Mouse (Mus musculus): ENCODE results near the gene Srrd. TPM values are rescaled to one million over a fixed set of nuclear protein-coding genes. Genes with fewer than 3 reads are reported as not detected.

Srrd gene
- polyA plus RNA-seq, 1 experiment = 19.0 TPM

- H3K4me3 ChIP-seq = no peak overlapping the region
- H3K79me2 ChIP-seq (ENCODE audit: control insufficient read depth, insufficient read depth) = no peaks in the 10 kb centered on the region
- H3K27me3 ChIP-seq (ENCODE audit: control insufficient read depth, insufficient read depth, insufficient read length) = no peaks in the 10 kb centered on the region
- H3K4me2 ChIP-seq (ENCODE audit: low read depth) = no peak overlapping the region
- H3K36me3 ChIP-seq (ENCODE audit: control insufficient read depth, insufficient read depth) = no peaks in the 10 kb centered on the region
- H3ac ChIP-seq (ENCODE audit: control insufficient read depth, insufficient read length) = no peak overlapping the region
- no peak for TF ChIP-seq MYOD1 (IDR thresholded peaks at IDR 0.05; ENCODE audit: control insufficient read depth in 1 of 3, insufficient read length in 2 of 3, low read depth in 2 of 3)
- no peak for TF ChIP-seq CEBPB (IDR thresholded peaks at IDR 0.05; ENCODE audit: insufficient read depth, poor library complexity, severe bottlenecking)
- TF ChIP-seq SRF (IDR thresholded peaks at IDR 0.05; ENCODE audit: control insufficient read depth, insufficient read length, low read depth) = no peak
- no peak for TF ChIP-seq POLR2A (IDR thresholded peaks at IDR 0.05; ENCODE audit: insufficient read length, low read depth)
- no peak for TF ChIP-seq E2F4 (IDR thresholded peaks at IDR 0.05; ENCODE audit: insufficient read depth)
- no peak for TF ChIP-seq USF1 (IDR thresholded peaks at IDR 0.05; ENCODE audit: low read depth)
- TF ChIP-seq TCF3 (IDR thresholded peaks at IDR 0.05; ENCODE audit: insufficient read length, low read depth) = no peak
- no peak for TF ChIP-seq POLR2AphosphoS2 (IDR thresholded peaks at IDR 0.05; ENCODE audit: insufficient read length, low read depth)
- TF ChIP-seq MAX (IDR thresholded peaks at IDR 0.05; ENCODE audit: low read depth) = no peak
- no peak for TF ChIP-seq REST (IDR thresholded peaks at IDR 0.05; ENCODE audit: insufficient read depth, insufficient read length)
- TF ChIP-seq TCF12 (IDR thresholded peaks at IDR 0.05; ENCODE audit: insufficient read depth, poor library complexity, severe bottlenecking) = no peak
- TF ChIP-seq MYOG (IDR thresholded peaks at IDR 0.05; ENCODE audit: control insufficient read depth in 1 of 3, insufficient read depth in 1 of 3, insufficient read length in 2 of 3, low read depth in 2 of 3) = no peak
These were observed 43.1 kb upstream of the Srrd start for GRCm38 (mm10) chr5:112385973-112386372.

- TF ChIP-seq E2F4 (IDR thresholded peaks at IDR 0.05; ENCODE audit: insufficient read depth) (no peak), REST (IDR thresholded peaks at IDR 0.05; ENCODE audit: insufficient read depth, insufficient read length) (no peak), MAX (IDR thresholded peaks at IDR 0.05; ENCODE audit: low read depth) (no peak), CEBPB (IDR thresholded peaks at IDR 0.05; ENCODE audit: insufficient read depth, poor library complexity, severe bottlenecking) (no peak), MYOG (IDR thresholded peaks at IDR 0.05; ENCODE audit: control insufficient read depth in 1 of 3, insufficient read depth in 1 of 3, insufficient read length in 2 of 3, low read depth in 2 of 3) (no peak), TCF3 (IDR thresholded peaks at IDR 0.05; ENCODE audit: insufficient read length, low read depth) (no peak), SRF (IDR thresholded peaks at IDR 0.05; ENCODE audit: control insufficient read depth, insufficient read length, low read depth) (no peak)
- H3K79me2 ChIP-seq (ENCODE audit: control insufficient read depth, insufficient read depth) = no peaks in the 10 kb centered on the region
- no peak overlapping the region for H3ac ChIP-seq (ENCODE audit: control insufficient read depth, insufficient read length)
- H3K36me3 ChIP-seq (ENCODE audit: control insufficient read depth, insufficient read depth) = no peaks in the 10 kb centered on the region
- no peak overlapping the region for H3K4me2 ChIP-seq (ENCODE audit: low read depth)
- no peak overlapping the region for H3K4me3 ChIP-seq
- no peaks in the 10 kb centered on the region for H3K27me3 ChIP-seq (ENCODE audit: control insufficient read depth, insufficient read depth, insufficient read length)
These were observed 42.1 kb upstream of the Srrd start for GRCm38 (mm10) chr5:112384805-112385472.

GRCm38 (mm10) chr5:112382641-112383330, 39.9 kb upstream of the Srrd start:
- Histone ChIP-seq H3ac (ENCODE audit: control insufficient read depth, insufficient read length) (no peak overlapping the region), H3K27me3 (ENCODE audit: control insufficient read depth, insufficient read depth, insufficient read length) (no peaks in the 10 kb centered on the region), H3K79me2 (ENCODE audit: control insufficient read depth, insufficient read depth) (no peaks in the 10 kb centered on the region), H3K36me3 (ENCODE audit: control insufficient read depth, insufficient read depth) (peaks cover 3% of the 10 kb centered on the region), H3K4me3 (no peak overlapping the region), H3K4me2 (ENCODE audit: low read depth) (no peak overlapping the region)
- TF ChIP-seq REST (IDR thresholded peaks at IDR 0.05; ENCODE audit: insufficient read depth, insufficient read length) (no peak), TCF12 (IDR thresholded peaks at IDR 0.05; ENCODE audit: insufficient read depth, poor library complexity, severe bottlenecking) (no peak), MYOD1 (IDR thresholded peaks at IDR 0.05; ENCODE audit: control insufficient read depth in 1 of 3, insufficient read length in 2 of 3, low read depth in 2 of 3) (no peak), SRF (IDR thresholded peaks at IDR 0.05; ENCODE audit: control insufficient read depth, insufficient read length, low read depth) (no peak), TCF3 (IDR thresholded peaks at IDR 0.05; ENCODE audit: insufficient read length, low read depth) (no peak)

GRCm38 (mm10) chr5:112382042-112382441, 39.2 kb upstream of the Srrd start:
- H3K27me3 ChIP-seq (ENCODE audit: control insufficient read depth, insufficient read depth, insufficient read length) = no peaks in the 10 kb centered on the region
- TF ChIP-seq MAX (IDR thresholded peaks at IDR 0.05; ENCODE audit: low read depth) = no peak
- TF ChIP-seq SRF (IDR thresholded peaks at IDR 0.05; ENCODE audit: control insufficient read depth, insufficient read length, low read depth) = no peak
- no peak for TF ChIP-seq CEBPB (IDR thresholded peaks at IDR 0.05; ENCODE audit: insufficient read depth, poor library complexity, severe bottlenecking)
- TF ChIP-seq MYOG (IDR thresholded peaks at IDR 0.05; ENCODE audit: control insufficient read depth in 1 of 3, insufficient read depth in 1 of 3, insufficient read length in 2 of 3, low read depth in 2 of 3) = no peak
- TF ChIP-seq POLR2AphosphoS2 (IDR thresholded peaks at IDR 0.05; ENCODE audit: insufficient read length, low read depth) = no peak
- TF ChIP-seq POLR2A (IDR thresholded peaks at IDR 0.05; ENCODE audit: insufficient read length, low read depth) = no peak
- no peak for TF ChIP-seq TCF3 (IDR thresholded peaks at IDR 0.05; ENCODE audit: insufficient read length, low read depth)
- no peak overlapping the region for H3ac ChIP-seq (ENCODE audit: control insufficient read depth, insufficient read length)
- H3K4me2 ChIP-seq (ENCODE audit: low read depth) = no peak overlapping the region
- no peak overlapping the region for H3K4me3 ChIP-seq
- H3K79me2 ChIP-seq (ENCODE audit: control insufficient read depth, insufficient read depth) = no peaks in the 10 kb centered on the region
- peaks cover 3% of the 10 kb centered on the region for H3K36me3 ChIP-seq (ENCODE audit: control insufficient read depth, insufficient read depth)

- no peaks in the 10 kb centered on the region for H3K27me3 ChIP-seq (ENCODE audit: control insufficient read depth, insufficient read depth, insufficient read length)
- peaks cover 3% of the 10 kb centered on the region for H3K36me3 ChIP-seq (ENCODE audit: control insufficient read depth, insufficient read depth)
- TF ChIP-seq USF1 (IDR thresholded peaks at IDR 0.05; ENCODE audit: low read depth) = no peak
- TF ChIP-seq SRF (IDR thresholded peaks at IDR 0.05; ENCODE audit: control insufficient read depth, insufficient read length, low read depth) = no peak
- no peak for TF ChIP-seq TCF3 (IDR thresholded peaks at IDR 0.05; ENCODE audit: insufficient read length, low read depth)
- no peak for TF ChIP-seq REST (IDR thresholded peaks at IDR 0.05; ENCODE audit: insufficient read depth, insufficient read length)
- TF ChIP-seq POLR2A (IDR thresholded peaks at IDR 0.05; ENCODE audit: insufficient read length, low read depth) = no peak
- no peak for TF ChIP-seq CEBPB (IDR thresholded peaks at IDR 0.05; ENCODE audit: insufficient read depth, poor library complexity, severe bottlenecking)
- no peak overlapping the region for H3K4me2 ChIP-seq (ENCODE audit: low read depth)
- H3K4me3 ChIP-seq = no peak overlapping the region
- no peaks in the 10 kb centered on the region for H3K79me2 ChIP-seq (ENCODE audit: control insufficient read depth, insufficient read depth)
- no peak overlapping the region for H3ac ChIP-seq (ENCODE audit: control insufficient read depth, insufficient read length)
These were observed 38.3 kb upstream of the Srrd start for GRCm38 (mm10) chr5:112381154-112381553.

All from myocyte (in vitro differentiated cells).